Mouse (Mus musculus) layer of hippocampus, adult 2 months (tissue): ENCODE data around the gene Arfgef2. TPM values are rescaled to one million over a fixed set of nuclear protein-coding genes. Genes with fewer than 3 reads are reported as not detected.

Source experiments
- DNase-seq, 2 experiments: peaks; one replicate each; pipeline ENCODE4 v3.0.0; 2022; ENCODE audit warnings: low spot score in 2 of 2
- H3K27ac ChIP-seq: fragments of 200-600 bp; 2 replicates; pipeline ENCODE4 v1.8.1; 2022
- H3K4me3 ChIP-seq: fragments of 200-600 bp; 2 replicates; pipeline ENCODE4 v1.8.1; 2022; ENCODE audit warnings: mild to moderate bottlenecking
- CTCF ChIP-seq: fragments of 200-600 bp; conservative IDR thresholded peaks from 2 replicates; pipeline ENCODE4 v1.8.1; 2022; ENCODE audit warnings: antibody characterized with exemption, mild to moderate bottlenecking, moderate library complexity
- total RNA-seq, 2 experiments: library from RNA; stranded (reverse); gene quantifications; 2 replicates each; pipeline ENCODE4 v1.2.3; 2021

Gene Arfgef2
- total RNA-seq, 2 experiments from 2014 or later = 52.9 to 59.5 TPM

DNA sequence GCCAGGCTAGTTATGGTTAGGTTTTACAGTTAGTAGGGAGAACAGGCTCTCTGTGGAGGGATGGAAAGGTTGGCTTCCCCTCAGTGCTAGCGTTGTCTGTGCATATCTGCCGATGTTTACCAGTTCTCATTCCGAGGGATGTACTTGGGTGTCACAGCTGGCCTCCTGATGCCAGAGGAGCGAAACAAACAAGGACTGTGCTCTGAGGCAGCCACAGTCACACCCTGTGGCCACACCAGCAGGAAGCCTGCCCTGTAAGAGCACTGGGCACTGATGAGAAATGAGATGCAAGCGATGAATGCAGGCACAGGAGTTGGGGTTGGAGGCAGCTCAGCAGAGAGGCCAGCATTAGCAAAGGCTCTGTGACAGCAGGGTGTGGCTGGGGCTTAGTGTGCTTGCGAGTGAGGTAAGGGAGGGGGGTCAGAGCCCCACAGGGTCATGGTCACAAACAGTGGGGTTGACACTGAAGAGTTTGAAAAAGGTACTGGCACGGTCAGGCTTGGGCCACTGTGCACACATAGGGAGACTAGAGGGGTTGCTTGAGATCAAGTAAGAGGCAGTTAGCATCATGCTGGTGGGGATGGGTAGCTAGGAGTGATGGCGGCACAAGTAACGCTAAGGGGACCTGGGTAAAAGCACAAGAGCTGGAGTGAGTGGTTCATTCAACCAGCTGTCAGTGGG is 13.2 kb downstream of the Arfgef2 start:
- TF ChIP-seq CTCF = no peak
- Histone ChIP-seq H3K27ac (peak overlapping the region; percentile 81), H3K4me3 (no peak overlapping the region)
- no peak for DNase-seq

DNA sequence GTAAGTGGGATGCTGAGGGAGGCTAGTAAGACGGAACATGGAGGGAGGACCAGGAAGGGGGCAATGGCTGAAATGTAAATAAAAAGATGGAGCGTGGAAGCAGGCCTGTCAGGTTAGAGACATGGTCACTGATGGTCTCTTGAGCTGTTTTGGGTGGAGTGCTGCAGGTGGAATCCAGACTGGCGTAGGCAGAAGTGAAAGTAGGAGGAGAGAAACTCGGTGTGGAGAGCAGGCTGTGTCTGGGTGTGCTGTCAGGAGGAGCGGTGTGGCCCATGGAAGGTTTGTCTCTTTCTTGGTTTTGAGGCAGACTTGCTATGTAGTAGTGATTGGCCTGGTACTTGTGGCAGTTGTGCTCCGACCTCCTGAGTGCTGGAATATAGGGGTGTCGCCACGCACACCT is 14.5 kb downstream of the Arfgef2 start:
- Histone ChIP-seq H3K4me3 (no peak overlapping the region), H3K27ac (peak overlapping the region; percentile 81; the same call in 1 of the 2 replicates)
- TF ChIP-seq CTCF = no peak
- DNase-seq = no peak

DNA sequence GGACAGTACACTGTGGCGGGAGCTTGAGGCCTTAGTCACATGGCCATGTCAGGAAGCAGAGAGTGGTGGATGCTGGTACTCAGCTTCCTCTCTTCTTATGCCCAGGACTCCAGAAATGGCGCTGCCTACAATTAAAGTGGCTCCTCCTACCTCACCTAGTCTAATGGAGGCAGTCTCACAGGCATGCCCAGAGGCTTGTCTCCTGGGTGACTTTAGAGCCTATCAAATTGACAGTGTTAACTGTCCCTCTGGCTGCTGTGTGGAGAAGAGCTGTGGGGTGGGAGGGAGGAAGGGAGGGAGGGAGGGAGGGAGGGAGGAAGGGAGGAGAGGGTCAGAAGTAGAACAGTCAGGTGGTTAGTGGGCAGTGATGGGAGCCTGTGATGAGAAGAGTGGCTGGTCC is 15.5 kb downstream of the Arfgef2 start:
- Histone ChIP-seq H3K27ac (no peak overlapping the region), H3K4me3 (no peak overlapping the region)
- DNase-seq = no peak
- TF ChIP-seq CTCF = no peak

DNA sequence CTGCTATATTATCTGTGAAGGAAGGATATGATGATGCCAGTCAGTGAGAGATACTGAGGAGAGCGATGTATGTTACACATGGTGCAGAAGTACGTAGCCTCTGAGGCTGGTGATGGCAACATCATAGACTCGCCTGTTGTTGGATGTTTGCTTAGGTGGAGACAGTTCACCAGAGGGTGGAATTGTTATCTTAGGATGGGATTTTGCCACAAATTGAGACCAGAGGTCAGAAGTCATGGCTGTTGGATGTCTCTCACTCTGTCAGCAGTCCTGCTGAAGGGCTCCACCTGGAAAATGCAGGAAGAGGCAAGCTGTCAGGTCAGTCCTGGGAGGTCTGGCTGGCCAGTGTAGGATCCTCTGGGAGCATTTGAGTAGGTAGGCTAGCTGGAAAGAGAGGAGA is 16.0 kb downstream of the Arfgef2 start:
- H3K27ac ChIP-seq = no peak overlapping the region
- no peak overlapping the region for H3K4me3 ChIP-seq
- no peak for TF ChIP-seq CTCF
- DNase-seq = no peak

DNA sequence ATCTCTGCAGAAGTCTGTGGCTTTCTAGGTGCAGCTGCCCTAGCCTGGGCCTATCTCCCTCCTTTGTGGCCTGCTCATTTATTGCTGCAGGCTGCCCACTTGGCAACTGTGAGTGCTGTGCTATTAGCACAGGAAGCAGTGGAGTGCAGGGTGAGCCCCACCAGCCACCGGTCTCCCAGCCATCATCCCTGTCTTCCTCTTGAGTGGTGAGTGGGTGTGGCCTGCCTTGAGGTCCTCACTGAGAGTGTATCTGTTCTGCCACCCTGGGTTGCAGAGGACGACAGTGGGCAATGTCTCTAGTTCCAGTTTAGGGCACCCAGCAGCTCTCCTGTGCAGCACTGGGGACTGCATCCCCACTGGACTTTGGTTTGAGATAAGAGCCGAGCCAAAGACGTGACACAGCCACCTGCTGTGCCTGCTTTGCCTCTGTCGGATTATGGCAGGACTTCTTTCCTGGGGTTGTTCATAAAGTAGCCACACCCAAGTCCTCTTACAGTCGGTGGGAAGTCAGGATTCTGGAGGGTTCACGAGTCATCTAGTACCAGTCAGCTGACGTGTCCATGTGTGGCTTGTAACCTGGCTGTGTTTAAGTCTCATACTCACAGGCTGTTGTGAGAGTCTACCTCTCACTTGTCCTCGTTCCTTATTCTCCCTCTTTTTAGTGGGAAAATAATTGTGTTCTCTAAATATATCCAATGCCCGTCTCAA is 16.9 kb downstream of the Arfgef2 start:
- DNase-seq = no peak
- Histone ChIP-seq H3K4me3 (no peak overlapping the region), H3K27ac (no peak overlapping the region)
- no peak for TF ChIP-seq CTCF

DNA sequence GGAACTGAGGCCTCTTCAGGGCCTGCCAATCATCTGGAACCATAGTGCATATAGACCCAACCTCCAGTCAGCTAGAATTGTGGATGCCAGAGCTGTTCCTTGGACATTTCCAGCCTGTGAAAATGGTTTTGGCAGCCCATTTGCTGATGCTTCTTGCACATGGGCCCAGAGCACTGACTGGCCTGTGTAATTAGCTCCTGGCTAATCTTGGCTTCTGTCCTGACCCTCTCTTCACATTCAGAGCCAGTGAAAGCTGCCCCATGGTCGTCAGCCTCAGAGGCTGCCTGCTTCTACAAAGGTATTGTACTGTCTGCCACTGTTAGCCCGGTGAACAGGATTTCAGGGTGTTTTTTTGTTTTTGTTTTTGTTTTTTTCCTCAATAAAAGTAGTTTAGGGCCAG is 17.5 kb downstream of the Arfgef2 start:
- no peak overlapping the region for H3K4me3 ChIP-seq
- no peak for TF ChIP-seq CTCF
- no peak overlapping the region for H3K27ac ChIP-seq
- no peak for DNase-seq

DNA sequence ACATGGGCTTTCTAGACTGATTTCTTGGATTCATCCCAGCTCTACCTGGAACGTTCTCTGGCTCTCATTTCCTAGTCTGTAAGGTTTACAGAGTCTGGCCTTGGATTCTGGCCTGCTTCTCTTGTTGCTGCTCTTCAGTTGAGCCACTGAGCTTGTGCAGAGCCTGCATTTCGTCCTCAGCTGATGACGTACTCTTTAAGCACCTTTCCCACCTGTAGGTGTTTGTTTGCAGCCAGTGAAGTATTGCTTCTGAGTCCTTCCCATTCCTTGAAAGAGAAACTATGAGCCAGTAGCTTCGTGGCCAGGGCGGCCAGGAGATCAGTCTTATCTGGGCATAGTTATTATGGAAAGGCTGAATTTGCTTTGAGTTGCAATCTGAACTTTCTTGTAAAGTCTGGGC is 19.0 kb downstream of the Arfgef2 start:
- no peak overlapping the region for H3K27ac ChIP-seq
- no peak overlapping the region for H3K4me3 ChIP-seq
- no peak for DNase-seq
- TF ChIP-seq CTCF = no peak

DNA sequence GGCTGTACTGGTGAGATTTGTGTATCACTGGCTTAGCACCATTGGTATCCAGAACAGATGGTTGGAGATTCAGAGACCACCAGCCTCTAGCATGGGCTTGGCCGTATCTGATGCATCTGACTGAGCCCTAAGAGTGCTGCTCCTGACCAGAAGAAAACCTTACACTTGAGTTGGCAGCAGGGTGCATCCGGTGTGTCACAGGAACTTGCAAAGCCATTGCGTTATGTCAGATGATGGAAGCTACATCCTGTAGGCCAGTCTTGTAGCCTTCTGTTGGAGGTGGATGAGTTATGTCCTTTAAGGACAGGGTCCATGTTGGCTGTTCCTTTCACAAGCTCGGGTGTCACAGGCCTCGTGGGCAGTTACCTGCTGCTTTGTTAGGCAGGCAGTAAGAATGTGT is 19.6 kb downstream of the Arfgef2 start:
- DNase-seq = no peak
- TF ChIP-seq CTCF = no peak
- H3K27ac ChIP-seq = no peak overlapping the region
- no peak overlapping the region for H3K4me3 ChIP-seq

DNA sequence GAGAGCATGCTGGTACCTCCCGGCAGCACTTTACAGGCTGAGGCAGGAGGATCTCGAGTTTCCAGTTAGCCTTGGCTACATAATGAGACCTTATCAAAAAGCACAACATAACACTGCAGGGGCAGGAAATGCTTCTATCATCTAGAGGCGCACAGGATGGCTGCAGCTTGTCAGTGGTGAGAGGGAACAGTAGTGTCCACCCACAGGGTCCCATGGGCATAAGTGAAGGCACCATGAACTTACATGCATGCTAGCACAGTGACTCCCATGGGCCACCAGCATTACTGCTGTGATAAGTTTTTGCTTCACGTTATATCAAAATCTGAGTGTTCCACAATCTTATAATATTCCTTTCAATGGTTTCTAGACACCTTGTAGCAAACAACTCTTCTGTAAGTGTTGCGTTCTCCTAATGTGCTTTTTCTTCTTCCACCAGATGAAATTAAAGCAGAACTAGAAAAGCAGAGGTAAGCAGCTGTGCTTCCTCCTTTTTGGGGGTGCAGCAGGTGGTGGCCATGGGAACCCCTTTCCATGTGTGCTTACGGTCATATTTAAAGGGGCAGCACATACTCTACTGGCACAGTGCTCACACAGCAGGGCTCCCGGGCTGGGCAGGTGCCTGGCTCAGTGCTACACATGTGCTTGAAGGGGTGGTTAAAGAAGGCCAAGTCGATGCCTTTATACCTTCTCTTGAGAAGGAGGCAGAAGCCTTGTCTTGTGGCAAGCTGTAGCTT is 21.3 kb downstream of the Arfgef2 start:
- Histone ChIP-seq H3K4me3 (no peak overlapping the region), H3K27ac (no peak overlapping the region)
- no peak for TF ChIP-seq CTCF
- DNase-seq = no peak

DNA sequence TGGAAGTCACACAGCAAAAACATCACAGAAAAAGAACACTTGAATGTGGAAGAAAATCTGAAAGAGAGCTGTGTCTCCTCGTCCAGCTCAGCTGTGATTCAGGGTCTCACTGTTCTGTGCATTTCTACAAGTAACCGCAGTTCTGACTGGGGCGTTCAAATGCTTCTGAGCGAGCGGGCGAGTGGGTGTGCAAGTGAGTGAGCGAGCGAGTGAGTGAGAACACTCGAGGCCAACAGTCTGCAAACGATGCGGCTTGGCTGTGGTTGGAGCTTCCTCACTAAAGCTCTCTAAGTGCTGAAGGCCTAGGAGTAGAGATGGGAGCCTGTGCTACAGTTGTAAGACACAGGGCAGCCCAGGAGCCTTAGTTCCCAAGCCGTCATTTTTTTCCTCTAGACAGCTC is 22.9 kb downstream of the Arfgef2 start:
- H3K4me3 ChIP-seq = no peak overlapping the region
- peak overlapping the region; percentile 18; the same call in 1 of the 2 replicates for H3K27ac ChIP-seq
- peak; percentile 35 to 46 for DNase-seq
- peak; percentile 41 for TF ChIP-seq CTCF

DNA sequence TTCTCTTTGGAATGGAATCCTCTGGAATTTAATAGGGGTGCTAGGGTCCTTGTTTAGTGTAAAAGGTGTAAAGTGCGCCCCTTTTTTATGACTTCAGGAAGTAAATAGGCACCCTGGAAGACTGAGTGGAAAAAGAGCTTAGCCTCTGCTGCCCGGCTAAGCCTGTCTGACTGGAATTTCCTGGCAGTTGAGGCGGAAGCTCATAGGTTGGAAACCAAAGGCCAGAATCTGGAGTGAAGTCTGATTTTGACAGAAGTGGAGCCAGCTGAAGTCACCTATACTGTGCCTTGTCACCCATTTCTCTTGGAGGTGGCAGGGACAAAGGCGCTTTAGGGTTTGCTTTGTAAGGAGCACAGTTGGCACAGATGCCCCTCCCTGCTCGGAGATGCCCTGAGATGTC is 25.0 kb downstream of the Arfgef2 start:
- H3K4me3 ChIP-seq = no peak overlapping the region
- no peak for DNase-seq

DNA sequence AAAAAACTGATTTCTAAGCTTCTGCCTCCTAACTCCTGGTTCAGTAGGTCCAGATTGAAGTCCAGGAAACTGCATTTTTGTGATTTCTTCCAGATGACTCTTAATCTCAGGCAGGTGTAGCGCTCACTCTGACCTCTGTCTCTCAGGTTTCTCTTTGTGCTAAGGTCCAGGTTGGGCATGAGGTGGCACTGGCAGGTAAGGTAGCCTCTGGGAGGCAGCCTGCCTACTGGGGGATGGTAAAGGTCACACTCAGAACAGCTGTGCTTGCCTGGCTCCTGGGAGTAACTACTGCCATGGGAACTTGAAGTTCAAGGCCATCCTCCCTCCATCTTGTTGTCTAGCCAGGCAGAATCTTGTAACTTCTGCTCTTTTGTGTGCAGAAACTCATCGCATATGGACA is 28.7 kb downstream of the Arfgef2 start:
- no peak for TF ChIP-seq CTCF
- DNase-seq = no peak
- H3K4me3 ChIP-seq = no peak overlapping the region
- peak overlapping the region; percentile 63; the same call in 1 of the 2 replicates for H3K27ac ChIP-seq

More for the DNA sequence above, 25.0 kb downstream of the Arfgef2 start:
- TF ChIP-seq CTCF = no peak
- no peak overlapping the region for H3K27ac ChIP-seq

DNA sequence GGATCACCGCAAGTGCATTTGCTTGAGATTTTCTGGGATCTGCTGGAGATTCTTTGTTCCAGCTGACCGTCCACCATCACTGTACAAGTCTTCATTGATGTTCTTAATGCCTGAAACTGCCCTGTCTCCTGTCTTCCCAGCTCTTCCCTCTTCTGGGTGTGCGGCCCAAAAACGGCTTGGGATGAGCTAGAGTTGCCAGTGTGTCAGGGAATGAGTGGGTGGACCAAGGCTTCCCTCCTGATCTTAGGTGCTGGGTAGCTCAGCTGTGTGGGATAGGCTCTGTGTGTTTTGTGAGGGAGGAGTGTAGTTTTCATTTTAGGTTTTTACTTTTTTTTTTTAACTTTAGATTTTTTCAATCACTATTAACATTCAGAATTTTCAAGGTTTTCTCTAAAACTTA is 29.4 kb downstream of the Arfgef2 start:
- Histone ChIP-seq H3K27ac (no peak overlapping the region), H3K4me3 (no peak overlapping the region)
- TF ChIP-seq CTCF = no peak
- no peak for DNase-seq

DNA sequence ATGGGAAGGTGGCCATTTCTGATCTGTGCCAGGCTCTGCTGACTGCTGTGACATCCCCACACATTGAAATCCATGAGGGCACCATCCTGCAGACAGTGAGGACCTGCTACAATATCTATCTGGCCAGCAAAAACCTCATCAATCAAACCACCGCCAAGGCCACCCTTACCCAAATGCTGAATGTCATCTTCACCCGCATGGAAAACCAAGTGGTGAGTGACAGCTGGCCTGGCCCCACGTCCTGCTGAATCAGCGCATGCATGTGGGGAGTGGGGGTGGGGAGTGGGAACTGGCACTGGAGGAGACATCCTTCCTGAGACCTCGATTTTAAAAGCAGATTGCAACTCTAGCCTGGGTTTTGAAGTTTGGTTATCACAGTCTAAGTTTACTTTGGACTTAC is 30.2 kb downstream of the Arfgef2 start:
- no peak for DNase-seq
- no peak overlapping the region for H3K27ac ChIP-seq
- H3K4me3 ChIP-seq = no peak overlapping the region
- TF ChIP-seq CTCF = no peak
